Mouse (Mus musculus): ENCODE data around the gene Slbp. TPM values are rescaled to one million over a fixed set of nuclear protein-coding genes. Genes with fewer than 3 reads are reported as not detected.

Slbp gene
- total RNA-seq (2014; rRNA removed) (66.0 and 67.4 TPM in 2 replicates), polyA plus RNA-seq (2015; fragmentation: Nextera tagmentation; extraction: Ambion mirVana) (128 and 132 TPM in 2 replicates)

DNA sequence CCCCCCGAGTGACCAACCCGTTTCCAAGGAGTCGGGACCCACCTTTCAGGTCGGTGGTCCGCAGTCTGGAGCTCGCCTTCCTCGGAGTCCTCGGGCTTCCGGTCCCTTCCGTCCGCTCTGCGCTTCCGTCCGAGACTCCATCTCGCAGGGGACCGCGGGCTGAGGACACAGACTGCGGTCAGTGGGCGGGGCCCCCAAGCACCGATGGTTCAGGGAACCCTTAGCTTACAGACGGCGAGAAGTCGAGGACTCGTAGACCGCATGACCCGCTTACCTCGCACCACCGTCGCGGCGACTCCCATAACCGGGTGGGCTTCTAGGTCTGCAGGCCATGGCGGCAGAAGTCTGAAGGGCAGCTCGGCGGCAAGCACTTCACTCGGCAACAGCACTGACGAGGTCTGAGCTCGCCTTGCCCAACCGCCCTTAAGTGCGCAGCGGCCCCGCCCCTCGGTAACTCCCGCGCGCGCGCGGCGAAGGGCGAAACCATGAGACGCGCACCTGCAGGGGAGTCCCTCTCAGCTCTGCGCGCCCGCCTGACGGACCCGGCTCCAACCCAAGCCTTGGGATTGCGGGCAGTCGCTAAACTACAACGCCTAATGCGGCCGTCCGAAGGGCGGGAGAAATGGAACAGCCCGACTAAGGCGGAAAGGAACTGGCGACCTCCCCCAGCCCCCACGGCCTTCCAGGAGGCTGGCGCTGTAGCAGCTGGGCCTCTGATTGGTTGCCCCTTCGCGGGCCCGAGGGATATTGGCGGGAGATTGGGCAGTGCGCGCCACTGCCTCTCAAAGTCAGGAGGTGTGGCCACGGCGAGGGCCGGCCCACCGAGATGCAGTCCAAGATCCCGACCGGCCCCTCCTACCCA, at the start of gene Slbp:
Gene Slbp, minus strand, starts transcription at position 654 of the 862 bp plus-strand sequence.
- Histone ChIP-seq H3K4me1 (ENCODE audit: insufficient read depth, low read length) (peaks cover 16% of the 10 kb centered on the region), H3K27me3 (ENCODE audit: insufficient read depth, low read length) (no peaks in the 10 kb centered on the region), H3K9me3 (ENCODE audit: low read length) (no peaks in the 10 kb centered on the region), H3K4me2 (ENCODE audit: low read depth, low read length) (peak within 1 kb of the TSS; percentile 71), H3K9ac (replicated peaks; ENCODE audit: low read length) (peak within 1 kb of the TSS; percentile 70), H3K36me3 (ENCODE audit: insufficient read depth, low read length) (peaks cover 23% of the 10 kb centered on the region), H3K27ac (peak within 1 kb of the TSS; percentile 99), H3K4me3 (ENCODE audit: low read length) (peak within 1 kb of the TSS; percentile 67)
- WGBS, result under 1% methylated on average over 79 of the region's 82 CpGs
- DNase-seq (ENCODE audit: low spot score) (peak; percentile 98), ATAC-seq (peak; percentile 97)
- TF ChIP-seq CTCF (IDR thresholded peaks at IDR 0.05; ENCODE audit: low read depth), result no peak; the same call in 1 of the 2 replicates

GRCm38 (mm10) chr5:33701832-33702231, 49.5 kb upstream of the Slbp start:
- peaks cover 16% of the 10 kb centered on the region; the same call in 1 of the 2 replicates for H3K4me1 ChIP-seq (ENCODE audit: insufficient read depth, low read length)
- H3K9ac ChIP-seq (replicated peaks; ENCODE audit: low read length), result no peak overlapping the region
- no peak overlapping the region for H3K4me2 ChIP-seq (ENCODE audit: low read depth, low read length)
- no peaks in the 10 kb centered on the region; the same call in 1 of the 2 replicates for H3K27me3 ChIP-seq (ENCODE audit: insufficient read depth, low read length)
- 69% methylated on average over 11 of the region's 11 CpGs for WGBS
- no peak overlapping the region for H3K27ac ChIP-seq
- H3K36me3 ChIP-seq (ENCODE audit: insufficient read depth, low read length), result no peaks in the 10 kb centered on the region
- H3K4me3 ChIP-seq (ENCODE audit: low read length), result no peak overlapping the region
- no peak for DNase-seq (ENCODE audit: low spot score)
- ATAC-seq, result no peak
- no peaks in the 10 kb centered on the region for H3K9me3 ChIP-seq (ENCODE audit: low read length)
- no peak for TF ChIP-seq CTCF (IDR thresholded peaks at IDR 0.05; ENCODE audit: low read depth)

GRCm38 (mm10) chr5:33700010-33700409, 47.6 kb upstream of the Slbp start:
- no peaks in the 10 kb centered on the region for H3K9me3 ChIP-seq (ENCODE audit: low read length)
- H3K36me3 ChIP-seq (ENCODE audit: insufficient read depth, low read length), result no peaks in the 10 kb centered on the region
- no peak overlapping the region for H3K4me2 ChIP-seq (ENCODE audit: low read depth, low read length)
- TF ChIP-seq CTCF (IDR thresholded peaks at IDR 0.05; ENCODE audit: low read depth), result no peak
- peaks cover 21% of the 10 kb centered on the region; the same call in 1 of the 2 replicates for H3K4me1 ChIP-seq (ENCODE audit: insufficient read depth, low read length)
- ATAC-seq (no peak), DNase-seq (ENCODE audit: low spot score) (no peak)
- WGBS, result 45% methylated on average over 13 of the region's 13 CpGs
- H3K4me3 ChIP-seq (ENCODE audit: low read length), result no peak overlapping the region
- no peak overlapping the region for H3K27ac ChIP-seq
- H3K27me3 ChIP-seq (ENCODE audit: insufficient read depth, low read length), result peaks cover 6% of the 10 kb centered on the region
- no peak overlapping the region for H3K9ac ChIP-seq (replicated peaks; ENCODE audit: low read length)

- Histone ChIP-seq H3K4me3 (ENCODE audit: low read length) (no peak overlapping the region), H3K9ac (replicated peaks; ENCODE audit: low read length) (no peak overlapping the region), H3K36me3 (ENCODE audit: insufficient read depth, low read length) (no peaks in the 10 kb centered on the region), H3K27me3 (ENCODE audit: insufficient read depth, low read length) (peaks cover 6% of the 10 kb centered on the region), H3K4me1 (ENCODE audit: insufficient read depth, low read length) (peaks cover 17% of the 10 kb centered on the region; the same call in 1 of the 2 replicates), H3K4me2 (ENCODE audit: low read depth, low read length) (no peak overlapping the region), H3K9me3 (ENCODE audit: low read length) (no peaks in the 10 kb centered on the region), H3K27ac (peak overlapping the region; percentile 54; the same call in 1 of the 2 replicates)
- no peak for DNase-seq (ENCODE audit: low spot score)
- 55% methylated on average over 5 of the region's 5 CpGs for WGBS
- ATAC-seq, result no peak
- no peak for TF ChIP-seq CTCF (IDR thresholded peaks at IDR 0.05; ENCODE audit: low read depth)
These were observed 46.3 kb upstream of the Slbp start for GRCm38 (mm10) chr5:33698669-33699068.

- DNase-seq (ENCODE audit: low spot score) (peak; percentile 71), ATAC-seq (peak; percentile 45; the same call in 1 of the 2 replicates)
- Histone ChIP-seq H3K4me1 (ENCODE audit: insufficient read depth, low read length) (peaks cover 17% of the 10 kb centered on the region; the same call in 1 of the 2 replicates), H3K4me3 (ENCODE audit: low read length) (no peak overlapping the region), H3K36me3 (ENCODE audit: insufficient read depth, low read length) (no peaks in the 10 kb centered on the region), H3K9ac (replicated peaks; ENCODE audit: low read length) (no peak overlapping the region), H3K27me3 (ENCODE audit: insufficient read depth, low read length) (peaks cover 6% of the 10 kb centered on the region), H3K9me3 (ENCODE audit: low read length) (no peaks in the 10 kb centered on the region), H3K27ac (peak overlapping the region; percentile 54; the same call in 1 of the 2 replicates), H3K4me2 (ENCODE audit: low read depth, low read length) (no peak overlapping the region)
- WGBS, result 10% methylated on average over 13 of the region's 13 CpGs
- TF ChIP-seq CTCF (IDR thresholded peaks at IDR 0.05; ENCODE audit: low read depth), result no peak
These were observed 45.7 kb upstream of the Slbp start for GRCm38 (mm10) chr5:33697947-33698512.

GRCm38 (mm10) chr5:33697534-33697933, 45.2 kb upstream of the Slbp start:
- H3K4me1 ChIP-seq (ENCODE audit: insufficient read depth, low read length), result peaks cover 17% of the 10 kb centered on the region; the same call in 1 of the 2 replicates
- H3K9me3 ChIP-seq (ENCODE audit: low read length), result no peaks in the 10 kb centered on the region
- H3K27ac ChIP-seq, result peak overlapping the region; percentile 4; the same call in 1 of the 2 replicates
- 24% methylated on average over 1 of the region's 1 CpGs for WGBS
- TF ChIP-seq CTCF (IDR thresholded peaks at IDR 0.05; ENCODE audit: low read depth), result no peak
- peaks cover 10% of the 10 kb centered on the region for H3K27me3 ChIP-seq (ENCODE audit: insufficient read depth, low read length)
- DNase-seq (ENCODE audit: low spot score) (no peak), ATAC-seq (no peak)
- H3K4me2 ChIP-seq (ENCODE audit: low read depth, low read length), result no peak overlapping the region
- no peaks in the 10 kb centered on the region for H3K36me3 ChIP-seq (ENCODE audit: insufficient read depth, low read length)
- H3K9ac ChIP-seq (replicated peaks; ENCODE audit: low read length), result no peak overlapping the region
- H3K4me3 ChIP-seq (ENCODE audit: low read length), result no peak overlapping the region

All from hindbrain, postnatal 0 days (tissue).